Mouse (Mus musculus): ENCODE results near the gene Pitpnm3.

The Pitpnm3 gene

DNA sequence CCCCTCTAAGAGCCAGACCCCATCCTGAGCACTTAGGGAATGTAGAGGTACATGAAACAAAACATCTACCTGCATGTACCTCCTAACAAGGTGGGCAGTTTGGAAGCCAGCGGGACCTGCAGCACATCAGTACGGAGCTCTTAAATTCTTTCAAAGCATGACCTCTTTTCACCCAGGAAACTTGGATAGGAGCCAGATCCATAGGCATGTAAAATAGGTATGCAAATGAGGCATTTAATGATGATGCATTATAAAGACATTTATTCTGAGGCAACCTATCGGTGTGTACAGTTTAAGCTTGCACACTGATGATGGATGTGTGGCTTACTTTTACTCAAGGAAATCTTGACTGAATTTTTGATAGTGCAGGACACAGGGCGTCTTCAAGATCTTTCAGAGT lies 120.9 kb downstream of the Pitpnm3 start:
- DNase-seq, result no peak

DNA sequence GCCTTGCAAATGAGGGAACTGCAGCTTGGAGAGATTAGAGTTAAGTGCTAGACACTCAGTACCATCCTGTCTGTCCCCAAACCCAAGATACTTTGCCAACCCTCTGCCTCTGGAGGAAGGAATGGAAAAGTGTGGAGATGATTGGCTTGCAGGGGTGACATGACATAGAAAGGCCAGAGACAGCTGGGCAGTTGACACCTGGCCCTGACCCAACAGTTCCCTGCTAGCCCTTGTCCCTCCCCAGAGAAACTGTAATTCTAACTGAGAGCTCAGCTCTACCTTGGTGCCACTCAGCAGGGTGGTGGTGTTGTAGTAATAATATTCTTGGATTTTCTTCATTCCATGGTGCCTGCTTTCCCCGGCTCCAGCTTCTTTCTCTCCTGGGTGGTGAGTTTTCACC lies 123.6 kb downstream of the Pitpnm3 start:
- DNase-seq, result no peak

DNA sequence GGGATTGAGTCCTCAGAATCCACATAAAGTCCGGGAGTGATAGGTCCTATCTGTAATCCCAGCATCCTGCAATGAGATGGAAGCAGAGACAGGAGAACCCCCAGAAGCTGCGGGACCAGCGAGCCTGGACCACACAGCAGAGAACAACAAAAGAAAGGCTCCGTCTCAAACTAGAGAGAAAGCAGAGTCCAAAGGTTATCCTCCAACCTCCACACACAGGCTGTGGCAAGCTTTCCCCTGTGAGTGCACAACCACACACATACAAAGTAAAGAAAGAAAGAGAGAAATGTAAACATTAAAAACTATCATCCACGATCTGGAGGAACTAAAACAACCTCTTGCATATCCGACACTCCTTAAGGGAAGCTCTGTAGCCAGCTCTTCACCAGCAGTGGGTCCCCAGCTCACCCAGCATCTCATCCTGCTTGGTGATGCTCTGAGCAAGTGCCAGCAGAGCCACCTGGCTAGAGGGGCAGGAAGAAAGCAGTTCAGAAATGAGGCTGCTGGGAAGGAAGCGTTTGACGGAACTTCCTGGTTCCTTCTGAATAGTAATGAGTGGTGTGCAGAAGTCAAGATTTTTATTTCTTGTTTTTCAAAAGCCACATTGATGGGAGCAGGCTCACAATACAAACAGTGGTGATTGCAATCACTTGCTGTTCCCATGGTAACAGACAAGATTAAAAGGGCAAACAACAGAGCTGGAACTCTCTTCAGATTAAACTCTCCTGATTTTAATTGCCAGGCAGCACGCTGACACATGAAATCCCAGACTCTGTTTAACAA lies 124.4 kb downstream of the Pitpnm3 start:
- no peak for DNase-seq

DNA sequence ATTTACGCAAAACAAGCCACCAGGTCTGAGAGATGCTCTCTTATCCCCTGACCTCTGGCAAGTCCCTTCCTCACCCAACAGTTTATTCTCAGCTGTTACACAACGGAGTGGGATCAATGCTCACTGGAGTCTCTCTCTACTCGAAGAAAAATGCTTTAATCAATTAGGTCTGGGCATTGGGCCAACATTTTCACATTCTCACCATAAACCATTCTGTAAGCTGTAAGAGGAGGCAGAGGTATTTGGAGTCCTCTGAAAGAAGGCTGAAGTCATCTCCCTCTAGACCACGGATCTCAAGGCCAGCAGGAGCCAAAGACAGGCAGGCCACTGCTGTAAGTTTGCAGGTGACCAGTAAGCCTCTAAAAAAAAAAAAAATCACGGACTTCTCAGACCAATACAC lies 125.2 kb downstream of the Pitpnm3 start:
- no peak for DNase-seq

DNA sequence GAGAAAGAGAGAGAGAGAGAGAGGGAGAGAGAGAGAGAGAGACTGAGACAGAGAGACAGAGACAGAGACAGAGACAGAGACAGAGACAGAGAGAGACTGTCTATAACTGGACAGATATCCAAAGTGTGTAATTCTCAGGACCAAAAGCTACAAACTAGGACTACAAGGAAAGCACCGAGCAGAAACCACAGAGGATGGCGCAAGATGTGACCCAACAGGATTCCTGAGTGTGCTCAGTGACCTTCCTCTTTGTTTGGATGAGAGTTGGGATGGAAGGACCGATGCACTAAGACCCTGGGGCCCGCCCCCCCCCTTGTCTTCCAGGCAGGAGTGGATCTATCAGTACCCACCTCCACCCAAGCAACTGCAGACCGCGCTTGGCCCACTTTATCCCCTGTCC lies 130.0 kb downstream of the Pitpnm3 start:
- DNase-seq, result no peak

DNA sequence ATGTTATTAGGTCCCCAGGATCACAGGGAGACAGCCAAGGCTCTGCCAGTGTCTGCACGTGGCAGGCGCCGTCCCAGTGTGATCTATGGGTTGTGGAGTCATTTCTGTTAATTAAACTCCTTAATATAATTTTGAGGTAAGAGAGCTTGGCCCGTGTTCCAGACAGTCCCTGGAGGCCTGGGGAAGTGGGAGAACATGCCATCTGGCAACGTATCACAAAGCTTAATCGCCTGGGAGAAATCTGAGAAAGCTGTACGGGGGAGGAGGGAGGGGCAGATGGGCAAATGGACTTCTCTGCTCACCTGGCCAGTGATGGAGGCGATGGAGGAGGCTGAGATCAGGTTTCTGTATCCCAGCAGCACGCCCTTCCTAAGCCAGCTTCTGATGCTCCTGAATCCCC lies 132.4 kb downstream of the Pitpnm3 start:
- DNase-seq, result no peak

DNA sequence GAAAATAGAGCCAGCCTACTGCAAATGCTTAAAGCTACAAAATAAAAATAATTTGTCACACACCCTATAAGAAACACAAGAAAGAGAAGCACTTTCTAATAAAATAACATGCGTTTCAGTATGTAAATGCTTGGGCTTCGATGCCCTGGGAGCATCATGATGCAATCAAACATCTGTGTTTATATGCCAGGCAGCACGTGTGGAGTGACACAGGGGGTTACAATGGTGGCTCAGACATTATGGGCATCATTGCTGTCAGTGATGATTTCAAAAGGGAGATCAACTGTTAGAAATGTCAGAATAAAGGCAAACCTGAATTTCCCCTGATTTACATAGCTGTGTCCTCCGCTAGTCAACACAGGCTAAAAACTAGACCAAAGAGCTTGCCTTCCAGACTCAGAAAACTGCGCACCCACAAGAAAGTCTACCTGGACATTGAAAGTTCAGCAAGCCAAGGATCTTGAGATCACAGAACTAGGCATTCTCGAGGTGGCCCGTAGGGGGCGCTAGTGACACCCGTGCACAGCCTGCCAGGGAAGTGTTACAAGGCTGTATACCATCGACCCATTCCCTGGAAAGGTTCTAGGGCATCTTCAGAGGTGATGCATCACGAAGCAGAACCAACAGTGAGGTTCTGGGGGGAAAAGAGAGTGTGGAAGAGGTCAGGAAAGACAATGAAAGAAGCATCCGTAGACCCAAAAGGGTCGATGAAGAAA lies 133.3 kb downstream of the Pitpnm3 start:
- DNase-seq, result no peak

DNA sequence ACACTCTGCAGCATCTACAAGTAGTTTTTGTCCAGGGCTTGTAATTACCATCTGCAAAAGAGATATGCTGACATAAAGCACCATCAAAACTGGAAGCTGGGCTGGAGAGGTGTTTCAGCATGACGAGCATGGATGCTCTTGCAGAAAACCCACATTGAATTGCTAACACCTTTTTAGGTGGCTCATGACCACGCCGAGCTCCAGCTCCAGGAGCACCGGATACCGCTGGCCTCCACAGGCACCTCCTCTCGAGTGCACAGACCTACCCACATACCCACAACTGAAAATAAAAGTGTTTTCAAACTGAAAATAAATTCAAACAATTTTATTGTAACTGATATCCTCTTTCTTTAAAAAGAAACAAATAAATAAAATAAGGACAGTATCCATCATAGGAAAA lies 135.4 kb downstream of the Pitpnm3 start:
- no peak for DNase-seq

Measured in kidney, postnatal 14 days (tissue).